Mouse (Mus musculus): ENCODE measurements at regions not wholly inside any gene's neighbourhood (a gene's known extent, or its start where the extent isn't known, plus 50 kb on each side); places are given as distances from the start of the nearest gene placed in this dataset.

GRCm38 (mm10) chr10:46827109-46827812, 1249.6 kb downstream of the Hace1 start:
- peak overlapping the region; percentile 79 for H3K27ac ChIP-seq (replicated peaks)
- H3K4me1 ChIP-seq (replicated peaks) = peaks cover 8% of the 10 kb centered on the region; the same call in 1 of the 2 replicates
- no peaks in the 10 kb centered on the region for H3K36me3 ChIP-seq
- 23% methylated on average over 1 of the region's 1 CpGs for WGBS
- peak; percentile 68; the same call in 1 of the 2 replicates for ATAC-seq (ENCODE audit: low FRiP score, low read depth)
- no peaks in the 10 kb centered on the region for H3K9me3 ChIP-seq
- H3K4me3 ChIP-seq = no peak overlapping the region
- no peak overlapping the region for H3K9ac ChIP-seq
- no peak overlapping the region for H3K4me2 ChIP-seq
- no peaks in the 10 kb centered on the region for H3K27me3 ChIP-seq

- no peak for ATAC-seq (ENCODE audit: low FRiP score, low read depth)
- WGBS = 25% methylated on average over 2 of the region's 2 CpGs
- H3K27me3 ChIP-seq = no peaks in the 10 kb centered on the region
- H3K9me3 ChIP-seq = no peaks in the 10 kb centered on the region
- peak overlapping the region; percentile 18; the same call in 1 of the 2 replicates for H3K27ac ChIP-seq (replicated peaks)
- H3K4me2 ChIP-seq = no peak overlapping the region
- peaks cover 8% of the 10 kb centered on the region; the same call in 1 of the 2 replicates for H3K4me1 ChIP-seq (replicated peaks)
- no peaks in the 10 kb centered on the region for H3K36me3 ChIP-seq
- H3K9ac ChIP-seq = no peak overlapping the region
- H3K4me3 ChIP-seq = no peak overlapping the region
These were observed 1250.5 kb downstream of the Hace1 start for GRCm38 (mm10) chr10:46828164-46828563.

DNA sequence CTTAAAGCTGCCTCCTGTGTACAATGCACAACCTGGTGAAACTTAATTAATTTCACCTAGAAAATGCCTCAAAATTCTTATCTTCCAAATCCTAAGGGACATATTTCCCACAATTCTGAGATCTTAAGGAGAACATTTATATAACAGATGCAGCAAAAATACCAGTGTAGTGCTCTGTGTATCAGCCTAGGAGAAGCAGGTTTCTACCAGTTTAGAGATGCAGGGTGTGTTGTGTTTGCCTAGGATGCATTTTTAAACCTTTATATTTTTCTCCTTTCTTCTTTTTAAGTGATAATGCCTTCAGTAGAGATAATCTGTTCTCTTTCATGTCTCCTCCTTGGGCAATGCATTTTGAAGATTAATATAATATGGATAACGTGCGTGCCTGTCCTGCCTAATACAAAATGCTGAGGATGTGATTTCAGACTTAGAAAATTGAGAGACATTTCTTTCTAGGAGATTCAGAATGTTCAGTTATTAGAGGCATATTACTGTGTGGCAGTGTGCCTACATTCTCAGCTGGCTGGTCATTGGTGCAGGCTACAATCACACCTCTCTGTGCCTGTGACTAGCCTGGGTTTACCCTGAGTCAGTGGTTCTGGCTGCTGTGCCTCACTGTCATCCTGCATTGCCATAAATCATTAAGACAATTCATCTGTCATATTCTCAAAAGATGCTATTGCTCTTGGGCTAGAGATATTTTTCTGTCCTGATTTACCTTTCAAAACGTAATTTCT, 1268.1 kb downstream of the Hace1 start:
- H3K9ac ChIP-seq = no peak overlapping the region
- H3K4me2 ChIP-seq = no peak overlapping the region
- 62% methylated on average over 3 of the region's 3 CpGs for WGBS
- H3K4me3 ChIP-seq = no peak overlapping the region
- no peaks in the 10 kb centered on the region for H3K27me3 ChIP-seq
- H3K4me1 ChIP-seq (replicated peaks) = 0 out of 2 replicates have a peak, but pooled peaks cover 3% of the 10 kb centered on the region
- no peaks in the 10 kb centered on the region for H3K36me3 ChIP-seq
- H3K9me3 ChIP-seq = no peaks in the 10 kb centered on the region
- peak; percentile 63; the same call in 1 of the 2 replicates for ATAC-seq (ENCODE audit: low FRiP score, low read depth)
- H3K27ac ChIP-seq (replicated peaks) = no peak overlapping the region

Data from hindbrain, embryonic 15.5 days (tissue).